Mouse (Mus musculus): ENCODE measurements around the gene Susd6. TPM values are rescaled to one million over a fixed set of nuclear protein-coding genes. Genes with fewer than 3 reads are reported as not detected.

Gene Susd6
- total RNA-seq (2023), result 10 to 100 TPM; 68.5 to 83.1 TPM

DNA sequence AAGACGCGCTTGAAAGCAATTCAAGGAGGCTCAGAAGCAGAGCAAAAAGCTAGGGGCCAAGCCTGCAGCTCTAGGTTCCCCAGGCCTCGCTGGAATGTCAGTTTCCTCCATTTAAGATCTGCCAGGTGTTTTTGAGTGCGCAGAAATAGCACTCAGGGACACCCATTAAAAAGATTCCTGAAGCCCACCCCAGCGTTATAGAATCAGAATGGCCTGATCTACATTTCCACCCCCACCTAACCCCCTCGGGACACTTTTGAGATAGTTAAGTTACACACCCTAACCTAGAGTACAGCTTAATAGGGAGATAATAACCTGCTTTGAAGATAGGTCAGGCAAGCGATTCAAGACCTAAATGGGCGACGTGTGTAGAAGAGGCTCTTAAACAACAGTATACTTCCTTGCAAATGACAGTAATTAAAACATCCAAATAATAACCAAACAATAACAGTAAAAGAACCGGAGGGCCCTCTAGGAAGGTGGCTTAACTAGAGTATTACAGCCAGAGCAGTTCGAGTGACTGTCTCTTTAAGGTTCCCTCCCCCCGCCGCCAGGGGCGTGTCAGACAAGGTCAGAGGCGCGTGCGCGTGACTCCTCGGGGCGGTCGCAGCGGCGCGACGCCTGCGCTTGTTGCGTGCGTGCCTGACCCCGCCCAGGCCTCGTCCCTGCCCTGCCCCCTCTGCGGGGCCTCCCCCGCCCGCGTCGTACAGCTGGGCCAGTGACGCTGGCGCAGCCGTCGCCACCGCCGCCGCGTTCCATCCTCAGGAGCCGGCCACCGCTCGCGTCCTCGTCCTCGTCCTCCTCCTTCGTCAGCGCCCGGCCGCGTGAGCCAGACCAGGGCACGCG is at the start of gene Susd6:
Gene Susd6, plus strand, starts transcription at position 662 of the 846 bp plus-strand sequence.

DNA sequence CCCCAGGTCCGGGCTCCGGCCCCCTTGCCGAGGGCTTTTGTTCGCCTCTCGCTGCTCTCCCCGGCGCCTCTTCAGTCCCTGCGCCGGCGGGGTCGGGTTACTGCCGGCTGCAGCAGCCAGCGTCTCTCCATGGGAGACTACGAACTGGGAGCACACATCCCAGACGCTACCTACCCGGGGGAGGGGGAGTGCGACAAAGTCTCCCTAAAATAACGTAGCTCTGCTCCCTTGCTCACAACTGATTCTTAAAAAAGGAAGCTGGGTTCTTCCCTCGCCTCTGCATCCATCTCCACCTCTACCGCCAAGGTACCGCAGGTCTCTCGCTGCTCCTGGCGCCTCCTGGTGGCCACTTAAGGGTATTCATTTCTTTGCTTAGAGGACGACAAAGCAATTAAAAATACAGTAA is 29.9 kb upstream of the Susd6 start, which contains the start of gene Ccdc177:
Gene Ccdc177, minus strand, starts transcription at position 292 of the 406 bp plus-strand sequence.

Other genes with a start within 250 kb of the Susd6 start
- gene Slc39a9, start 146.6 kb upstream of the Susd6 start, total RNA-seq (2023), result 10 to 100 TPM; 19.3 to 20.9 TPM
- 10 to 100 TPM; 32.9 to 33.2 TPM for gene Erh, start 146.2 kb upstream of the Susd6 start, total RNA-seq (2023)
- gene Plekhd1, start 97.9 kb upstream of the Susd6 start, total RNA-seq (2023), result under 1 TPM in 1 of 2 experiments, not detected in 1; 0.13 TPM
- gene Ccdc177, start 29.8 kb upstream of the Susd6 start, total RNA-seq (2023), result not detected
- gene Srsf5, start 155.0 kb downstream of the Susd6 start, total RNA-seq (2023), result 100 to 1,000 TPM; 723 to 800 TPM
- not detected for gene Slc10a1, start 178.2 kb downstream of the Susd6 start, total RNA-seq (2023)
- under 1 TPM; 0.20 to 0.44 TPM for gene Smoc1, start 236.3 kb downstream of the Susd6 start, total RNA-seq (2023)

All from neutrophil, adult 83 days (primary cell).